ENCODE assay signal across 8 mouse cellular contexts in genomic region chr17:35822964-35823937, GRCm38 (mm10). TPM values are rescaled to one million over a fixed set of nuclear protein-coding genes. Genes with fewer than 3 reads are reported as not detected.
DNase-seq lines count a peak whose midpoint lies in the region; ATAC-seq and TF ChIP-seq lines count a peak whose summit lies in the region.

Flot1 (plus strand) TSS chr17:35823230.

- intact Hi-C loops in heart, postnatal 36 days (cut with DNase I): no loop called here

- H3K9ac ChIP-seq in forebrain, postnatal 0 days: peak within 1 kb of the TSS; percentile 79

- peak; percentile 89 for ATAC-seq in forebrain, postnatal 0 days

- TF ChIP-seq CTCF in cerebellum, adult 2 months (IDR thresholded peaks at IDR 0.05; ENCODE audit: borderline replicate concordance, insufficient read depth, low read depth, low read length): no peak
- peak; percentile 25; the same call in 1 of the 2 replicates for TF ChIP-seq CTCF in forebrain, postnatal 0 days (IDR thresholded peaks at IDR 0.05; ENCODE audit: low read depth)

- no peaks in the 10 kb centered on the region for H3K9me3 ChIP-seq in forebrain, postnatal 0 days (ENCODE audit: low read length)

- peak within 1 kb of the TSS; percentile 80 for H3K4me2 ChIP-seq in forebrain, postnatal 0 days (ENCODE audit: low read depth)

- no peaks in the 10 kb centered on the region for H3K27me3 ChIP-seq in cerebellum, adult 2 months (ENCODE audit: control insufficient read depth, insufficient read depth, low read length)
- H3K27me3 ChIP-seq in forebrain, postnatal 0 days (ENCODE audit: insufficient read depth, low read length): no peaks in the 10 kb centered on the region

- TF ChIP-seq POLR2A in cerebellum, adult 2 months (IDR thresholded peaks at IDR 0.05; ENCODE audit: borderline replicate concordance, insufficient read depth, low read length): peak; percentile 34; the same call in 1 of the 2 replicates

- WGBS in cerebellum, adult 2 months: under 1% methylated on average over 39 of the region's 47 CpGs
- 4% methylated on average over 40 of the region's 47 CpGs for WGBS in forebrain, postnatal 0 days

- peak; percentile 95 for DNase-seq in MEL-GATA-1-ER (ENCODE audit: extremely low read depth, low read depth)
- DNase-seq in cerebellum, adult 2 months: peak; percentile 75 to 76
- peak; percentile 85 for DNase-seq in forebrain, postnatal 0 days
- DNase-seq in heart, postnatal 36 days: peak; percentile 87 to 89
- peak in 1 of 2 experiments; percentile 64 for DNase-seq in layer of hippocampus, adult 8-10 months (ENCODE audit: low spot score in 2 of 2)
- DNase-seq in lung, postnatal 10 days: peak; percentile 93
- DNase-seq in ovary, postnatal 36 days (ENCODE audit: low spot score): peak; percentile 85
- DNase-seq in thymus, postnatal 36 days: peak; percentile 77 to 82

- peaks cover 14% of the 10 kb centered on the region for H3K36me3 ChIP-seq in forebrain, postnatal 0 days (ENCODE audit: insufficient read depth)

- peaks cover 7% of the 10 kb centered on the region for H3K4me1 ChIP-seq in cerebellum, adult 2 months (ENCODE audit: control insufficient read depth, insufficient read depth, low read length)
- peaks cover 14% of the 10 kb centered on the region for H3K4me1 ChIP-seq in forebrain, postnatal 0 days (ENCODE audit: insufficient read depth)

- H3K27ac ChIP-seq in cerebellum, adult 2 months (ENCODE audit: insufficient read depth, low read length): peak within 1 kb of the TSS; percentile 43
- H3K27ac ChIP-seq in forebrain, postnatal 0 days (ENCODE audit: low read depth, low read length): peak within 1 kb of the TSS; percentile 70

- H3K4me3 ChIP-seq in cerebellum, adult 2 months (replicated peaks; ENCODE audit: insufficient read depth, low read depth, low read length): peak within 1 kb of the TSS; percentile 86
- H3K4me3 ChIP-seq in forebrain, postnatal 0 days (ENCODE audit: low read depth, low read length): peak within 1 kb of the TSS; percentile 72

RNA-seq across cellular contexts. Expression of gene Flot1, which starts in this region (rescaled TPM):
- polyA plus RNA-seq in cerebellum, adult 2 months (2012; rRNA removed): 129 and 140 TPM in 2 replicates
- total RNA-seq in forebrain, postnatal 0 days (2014; rRNA removed): 90.4 and 103 TPM in 2 replicates
- polyA plus RNA-seq in forebrain, postnatal 0 days (2015; fragmentation: Nextera tagmentation; extraction: Ambion mirVana): 104 and 113 TPM in 2 replicates
- total RNA-seq in heart, postnatal 36 days (2021): 100 to 1,000 TPM; 154 to 159 TPM
- total RNA-seq in layer of hippocampus, adult 8-10 months (2022): 100 to 1,000 TPM; 124 to 142 (median 137) TPM
